Mouse (Mus musculus) liver, postnatal 0 days (tissue): ENCODE results near the gene Icam1. TPM values are rescaled to one million over a fixed set of nuclear protein-coding genes. Genes with fewer than 3 reads are reported as not detected.

Source experiments
- ATAC-seq: fragments of 200-750 bp; cut with Nextera tagmentation; 2 replicates; pipeline ENCODE4 v1.8.0; 2017; ENCODE audit warnings: mild to moderate bottlenecking, moderate library complexity
- DNase-seq: peaks from one replicate; pipeline ENCODE4 v3.0.0-alpha.2; 2016
- H3K27ac ChIP-seq: fragments of 300-500 bp; sonication (generic); 2 replicates; pipeline ENCODE4 v1.5.1; 2014; ENCODE audit warnings: antibody characterized with exemption, moderate library complexity, mild to moderate bottlenecking, low read depth
- H3K27me3 ChIP-seq: fragments of 300-500 bp; sonication (generic); 2 replicates; pipeline ENCODE4 v1.6.1; 2014; ENCODE audit warnings: low read length, control low read depth, mixed read lengths; ENCODE audit not compliant: insufficient read depth
- H3K36me3 ChIP-seq: fragments of 300-500 bp; sonication (generic); replicated peaks from 2 replicates; pipeline ENCODE4 v1.6.1; 2014; ENCODE audit warnings: mild to moderate bottlenecking, control low read depth, low read length, moderate library complexity, mixed read lengths; ENCODE audit not compliant: insufficient read depth
- H3K4me1 ChIP-seq: fragments of 300-500 bp; sonication (generic); 2 replicates; pipeline ENCODE4 v1.6.1; 2014; ENCODE audit warnings: antibody characterized with exemption, mild to moderate bottlenecking, control low read depth; ENCODE audit not compliant: insufficient read depth
- H3K4me2 ChIP-seq: fragments of 300-500 bp; sonication (generic); 2 replicates; pipeline ENCODE4 v1.6.1; 2014; ENCODE audit warnings: low read depth, mild to moderate bottlenecking, low read length, moderate library complexity, mixed read lengths
- H3K4me3 ChIP-seq: fragments of 300-500 bp; sonication (generic); 2 replicates; pipeline ENCODE4 v1.5.1; 2014; ENCODE audit warnings: low read depth, low read length
- H3K9ac ChIP-seq: fragments of 300-500 bp; sonication (generic); replicated peaks from 2 replicates; pipeline ENCODE4 v1.6.1; 2014; ENCODE audit warnings: mild to moderate bottlenecking, moderate library complexity
- H3K9me3 ChIP-seq: fragments of 300-500 bp; sonication (generic); 2 replicates; pipeline ENCODE4 v1.6.1; 2016; ENCODE audit warnings: mild to moderate bottlenecking, control low read depth, low read length, mixed read lengths
- CTCF ChIP-seq: sonication (generic); IDR thresholded peaks from 2 replicates; pipeline ENCODE4 v1.5.1; 2016; ENCODE audit warnings: antibody characterized with exemption, low read depth
- EP300 ChIP-seq: IDR thresholded peaks from 2 replicates; pipeline ENCODE4 v1.6.1; 2016; ENCODE audit warnings: antibody characterized with exemption, low read depth, mild to moderate bottlenecking
- WGBS: fragments of 180-500 bp; shearing (Covaris S2); extraction: QIAGEN DNeasy Blood & Tissue Kit; methylation state at CpG from one replicate; pipeline ENCODE4 v1.1.7; 2014; ENCODE audit not compliant: insufficient replicate concordance; 5-methylcytosine and 5-hydroxymethylcytosine counted together
- polyA plus RNA-seq: library from polyadenylated mRNA; unstranded; fragments of >200 nt; fragmentation: Nextera tagmentation; extraction: Ambion mirVana; gene quantifications from 2 replicates; pipeline ENCODE4 v1.2.1, GENCODE M21; 2015

The Icam1 gene
- polyA plus RNA-seq, 1 experiment from 2014 or later = 12.7 TPM

- Histone ChIP-seq H3K27me3 (no peaks in the 10 kb centered on the region; the same call in 1 of the 2 replicates), H3K9me3 (no peaks in the 10 kb centered on the region), H3K36me3 (peaks cover 16% of the 10 kb centered on the region), H3K4me1 (peaks cover 34% of the 10 kb centered on the region), H3K9ac (peak overlapping the region; percentile 51), H3K4me2 (peak overlapping the region; percentile 71), H3K27ac (peak overlapping the region; percentile 63), H3K4me3 (peak overlapping the region; percentile 52)
- no peak for TF ChIP-seq CTCF
- no peak for TF ChIP-seq EP300
- DNase-seq = no peak
- 5% methylated on average over 17 of the region's 17 CpGs for WGBS
- 0 out of 2 replicates have a peak, but pooled peaks have one; percentile 10 for ATAC-seq
These were observed 769 bp downstream of the Icam1 start for GRCm38 (mm10) chr9:21016331-21017176.

- WGBS = 19% methylated on average over 4 of the region's 4 CpGs
- Histone ChIP-seq H3K4me3 (peak overlapping the region; percentile 52; the same call in 1 of the 2 replicates), H3K27ac (no peak overlapping the region), H3K36me3 (peaks cover 18% of the 10 kb centered on the region), H3K4me2 (peak overlapping the region; percentile 71), H3K4me1 (peaks cover 28% of the 10 kb centered on the region), H3K9ac (no peak overlapping the region; the same call in 1 of the 2 replicates), H3K27me3 (no peaks in the 10 kb centered on the region; the same call in 1 of the 2 replicates), H3K9me3 (no peaks in the 10 kb centered on the region)
- TF ChIP-seq EP300 = no peak
- TF ChIP-seq CTCF = no peak
- DNase-seq (no peak), ATAC-seq (no peak)
These were observed 1.4 kb downstream of the Icam1 start for GRCm38 (mm10) chr9:21017177-21017575.

- H3K27me3 ChIP-seq = no peaks in the 10 kb centered on the region; the same call in 1 of the 2 replicates
- no peak overlapping the region for H3K4me2 ChIP-seq
These were observed 2.8 kb downstream of the Icam1 start for GRCm38 (mm10) chr9:21018600-21018999.

GRCm38 (mm10) chr9:21021363-21021762 lies 5.6 kb downstream of the Icam1 start:
- TF ChIP-seq CTCF (no peak), EP300 (no peak)
- ATAC-seq (no peak), DNase-seq (no peak)
- Histone ChIP-seq H3K36me3 (peaks cover 25% of the 10 kb centered on the region), H3K4me3 (no peak overlapping the region), H3K4me1 (peaks cover 9% of the 10 kb centered on the region), H3K4me2 (no peak overlapping the region), H3K27me3 (no peaks in the 10 kb centered on the region), H3K27ac (no peak overlapping the region), H3K9ac (no peak overlapping the region), H3K9me3 (no peaks in the 10 kb centered on the region)
- 76% methylated on average over 3 of the region's 3 CpGs for WGBS

More at GRCm38 (mm10) chr9:21018600-21018999, 2.8 kb downstream of the Icam1 start:
- TF ChIP-seq EP300 (no peak), CTCF (no peak)
- no peak overlapping the region for H3K27ac ChIP-seq
- WGBS = 82% methylated on average over 2 of the region's 2 CpGs
- peaks cover 23% of the 10 kb centered on the region for H3K4me1 ChIP-seq
- no peak overlapping the region for H3K4me3 ChIP-seq
- H3K9ac ChIP-seq = no peak overlapping the region
- DNase-seq (no peak), ATAC-seq (no peak)
- H3K36me3 ChIP-seq = peaks cover 19% of the 10 kb centered on the region
- H3K9me3 ChIP-seq = no peaks in the 10 kb centered on the region

GRCm38 (mm10) chr9:21022288-21022687 lies 6.5 kb downstream of the Icam1 start:
- H3K27ac ChIP-seq = no peak overlapping the region
- no peak overlapping the region for H3K4me3 ChIP-seq
- no peaks in the 10 kb centered on the region for H3K9me3 ChIP-seq
- no peak overlapping the region for H3K4me2 ChIP-seq
- ATAC-seq = no peak
- no peak overlapping the region for H3K9ac ChIP-seq
- H3K27me3 ChIP-seq = no peaks in the 10 kb centered on the region
- H3K36me3 ChIP-seq = peaks cover 34% of the 10 kb centered on the region
- WGBS = 69% methylated on average over 6 of the region's 6 CpGs
- TF ChIP-seq EP300 (no peak), CTCF (no peak)
- H3K4me1 ChIP-seq = peaks cover under 1% of the 10 kb centered on the region
- no peak for DNase-seq

- Histone ChIP-seq H3K4me2 (no peak overlapping the region), H3K9ac (no peak overlapping the region), H3K36me3 (peaks cover 38% of the 10 kb centered on the region), H3K9me3 (no peaks in the 10 kb centered on the region), H3K27me3 (no peaks in the 10 kb centered on the region), H3K4me3 (no peak overlapping the region), H3K27ac (no peak overlapping the region), H3K4me1 (peaks cover 2% of the 10 kb centered on the region; the same call in 1 of the 2 replicates)
- WGBS = 84% methylated on average over 1 of the region's 1 CpGs
- ATAC-seq = no peak
- DNase-seq = no peak
- TF ChIP-seq CTCF = peak; percentile 43
- no peak for TF ChIP-seq EP300
These were observed 6.9 kb downstream of the Icam1 start for GRCm38 (mm10) chr9:21022726-21023125.
